Mouse (Mus musculus) midbrain, embryonic 11.5 days (tissue): ENCODE data around the gene Abhd17c. TPM values are rescaled to one million over a fixed set of nuclear protein-coding genes. Genes with fewer than 3 reads are reported as not detected.

ENCODE experiments used
- ATAC-seq: fragments of 200-750 bp; cut with Nextera tagmentation; 2 replicates; pipeline ENCODE4 v1.8.0; 2017; ENCODE audit warnings: moderate TSS enrichment, moderate library complexity; ENCODE audit not compliant: low FRiP score
- DNase-seq: peaks from one replicate; pipeline ENCODE4 v3.0.0; 2015; ENCODE audit warnings: low spot score; ENCODE audit errors: missing footprints
- H3K27ac ChIP-seq: fragments of 300-500 bp; sonication (generic); 2 replicates; pipeline ENCODE4 v1.5.1; 2014; ENCODE audit warnings: low read depth, low read length
- H3K27me3 ChIP-seq: fragments of 300-500 bp; sonication (generic); 2 replicates; pipeline ENCODE4 v1.6.1; 2014; ENCODE audit warnings: mild to moderate bottlenecking, low read length, moderate library complexity, mixed read lengths; ENCODE audit not compliant: control insufficient read depth, insufficient read depth
- H3K36me3 ChIP-seq: fragments of 300-500 bp; sonication (generic); 2 replicates; pipeline ENCODE4 v1.6.1; 2014; ENCODE audit warnings: mild to moderate bottlenecking, low read length, moderate library complexity, mixed read lengths; ENCODE audit not compliant: control insufficient read depth, insufficient read depth
- H3K4me1 ChIP-seq: fragments of 300-500 bp; sonication (generic); 2 replicates; pipeline ENCODE4 v1.6.1; 2014; ENCODE audit warnings: low read length; ENCODE audit not compliant: control insufficient read depth, insufficient read depth
- H3K4me2 ChIP-seq: fragments of 300-500 bp; sonication (generic); 2 replicates; pipeline ENCODE4 v1.6.1; 2014; ENCODE audit warnings: mild to moderate bottlenecking, moderate library complexity
- H3K4me3 ChIP-seq: fragments of 300-500 bp; sonication (generic); 2 replicates; pipeline ENCODE4 v1.5.1; 2014; ENCODE audit warnings: low read depth, low read length
- H3K9ac ChIP-seq: fragments of 300-500 bp; sonication (generic); 2 replicates; pipeline ENCODE4 v1.6.1; 2014; ENCODE audit warnings: low read length
- H3K9me3 ChIP-seq: fragments of 300-500 bp; sonication (generic); 2 replicates; pipeline ENCODE4 v1.6.1; 2016; ENCODE audit warnings: low read length; ENCODE audit not compliant: control insufficient read depth
- WGBS: fragments of 180-500 bp; shearing (Covaris S2); extraction: QIAGEN DNeasy Blood & Tissue Kit; methylation state at CpG from one replicate; pipeline ENCODE4 v1.1.7; 2014; 5-methylcytosine and 5-hydroxymethylcytosine counted together
- polyA plus RNA-seq: library from polyadenylated mRNA; unstranded; fragments of >200 nt; fragmentation: Nextera tagmentation; extraction: Ambion mirVana; gene quantifications from 2 replicates; pipeline ENCODE4 v1.2.1, GENCODE M21; 2014

The Abhd17c gene
- polyA plus RNA-seq, 1 experiment from 2014 or later: 57.2 TPM

DNA sequence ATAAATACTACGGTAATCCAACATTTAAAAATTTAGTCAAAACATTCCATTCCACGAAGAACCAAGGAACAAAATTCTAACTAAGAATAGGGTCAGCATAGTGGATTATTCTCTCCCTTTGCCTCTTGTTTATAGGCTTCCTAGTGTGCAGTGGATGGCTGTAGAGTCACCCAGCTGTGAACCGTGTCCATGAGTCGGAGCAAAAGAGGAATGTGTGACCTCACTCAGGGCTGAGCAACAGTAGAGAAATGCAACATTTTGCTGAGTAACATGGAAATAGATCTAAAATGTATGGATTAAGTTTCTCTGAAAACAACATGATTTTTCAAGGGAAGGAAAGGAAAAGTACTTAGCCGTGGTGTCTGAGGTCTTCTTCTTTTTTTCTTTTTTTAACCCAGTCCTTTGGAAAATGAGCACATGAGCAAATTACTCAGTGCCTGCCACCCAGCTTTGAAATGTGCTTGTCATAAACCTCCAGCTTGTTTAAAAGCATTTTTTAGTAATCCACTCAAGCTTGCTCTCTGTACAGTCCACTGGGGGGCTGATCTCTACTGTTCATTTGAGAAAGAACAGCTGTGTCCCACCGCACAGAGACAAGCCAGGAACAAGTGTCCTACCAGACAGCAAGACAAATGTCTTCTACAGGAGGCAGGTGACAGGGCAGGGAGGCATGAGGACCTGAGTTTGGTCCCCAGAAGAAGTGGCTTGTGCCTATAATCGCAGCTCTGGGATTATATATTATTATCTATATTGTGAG lies 74.3 kb downstream of the Abhd17c start:
- H3K4me1 ChIP-seq: no peaks in the 10 kb centered on the region
- ATAC-seq (no peak), DNase-seq (peak; percentile 56)
- no peaks in the 10 kb centered on the region for H3K27me3 ChIP-seq
- WGBS: 74% methylated on average over 7 of the region's 7 CpGs
- no peak overlapping the region for H3K4me3 ChIP-seq
- H3K36me3 ChIP-seq: no peaks in the 10 kb centered on the region
- H3K27ac ChIP-seq: no peak overlapping the region
- no peak overlapping the region for H3K9ac ChIP-seq
- H3K9me3 ChIP-seq: no peaks in the 10 kb centered on the region
- no peak overlapping the region for H3K4me2 ChIP-seq

DNA sequence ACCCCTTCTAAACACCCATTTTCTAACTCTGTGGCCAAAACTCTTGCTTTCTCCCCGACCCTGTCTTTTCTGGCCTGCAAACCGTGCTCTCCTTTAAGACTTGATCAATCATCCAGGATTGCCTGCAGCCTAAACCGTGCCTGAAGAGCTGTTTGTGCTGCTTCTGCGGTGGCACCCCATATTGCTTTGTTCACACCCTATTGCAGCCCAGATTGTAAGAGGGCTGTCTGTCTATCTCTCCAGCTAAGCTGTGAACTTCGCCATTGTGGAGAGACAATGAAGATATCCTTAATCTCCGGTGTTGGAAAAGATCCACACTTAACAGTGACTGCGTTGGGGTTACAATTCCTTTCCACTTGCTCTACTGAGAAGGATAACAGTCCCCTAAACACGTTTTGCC lies 77.4 kb downstream of the Abhd17c start:
- no peak overlapping the region for H3K4me2 ChIP-seq
- H3K9ac ChIP-seq: no peak overlapping the region
- DNase-seq: no peak
- ATAC-seq: no peak
- H3K27me3 ChIP-seq: no peaks in the 10 kb centered on the region
- no peaks in the 10 kb centered on the region for H3K4me1 ChIP-seq
- H3K27ac ChIP-seq: no peak overlapping the region
- 65% methylated on average over 8 of the region's 8 CpGs for WGBS
- H3K9me3 ChIP-seq: no peaks in the 10 kb centered on the region
- H3K36me3 ChIP-seq: no peaks in the 10 kb centered on the region
- no peak overlapping the region for H3K4me3 ChIP-seq

DNA sequence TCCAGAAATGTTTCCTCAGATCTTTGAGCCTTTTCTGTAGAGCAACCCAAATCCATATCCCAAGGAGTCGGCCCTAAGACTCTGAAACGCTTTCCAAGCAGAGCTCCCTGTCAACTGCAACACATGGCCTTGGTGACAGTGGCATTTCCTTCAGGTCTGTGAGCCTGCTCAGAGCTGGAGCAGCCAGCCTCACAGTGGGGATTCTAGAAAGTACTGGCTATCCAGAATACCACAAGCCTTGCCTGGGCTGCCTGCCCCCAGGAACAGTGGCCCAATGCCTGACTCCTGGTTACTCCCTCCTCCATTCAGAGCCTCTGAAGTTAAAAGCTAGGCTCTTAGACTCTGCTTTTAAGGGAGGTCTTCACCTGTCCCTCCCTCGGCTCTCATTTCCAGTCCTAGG lies 77.8 kb downstream of the Abhd17c start:
- Histone ChIP-seq H3K4me3 (no peak overlapping the region), H3K36me3 (no peaks in the 10 kb centered on the region), H3K27ac (no peak overlapping the region), H3K27me3 (no peaks in the 10 kb centered on the region), H3K9me3 (no peaks in the 10 kb centered on the region), H3K9ac (no peak overlapping the region), H3K4me1 (no peaks in the 10 kb centered on the region), H3K4me2 (no peak overlapping the region)
- WGBS: 84% methylated on average over 3 of the region's 3 CpGs
- ATAC-seq (no peak), DNase-seq (no peak)

DNA sequence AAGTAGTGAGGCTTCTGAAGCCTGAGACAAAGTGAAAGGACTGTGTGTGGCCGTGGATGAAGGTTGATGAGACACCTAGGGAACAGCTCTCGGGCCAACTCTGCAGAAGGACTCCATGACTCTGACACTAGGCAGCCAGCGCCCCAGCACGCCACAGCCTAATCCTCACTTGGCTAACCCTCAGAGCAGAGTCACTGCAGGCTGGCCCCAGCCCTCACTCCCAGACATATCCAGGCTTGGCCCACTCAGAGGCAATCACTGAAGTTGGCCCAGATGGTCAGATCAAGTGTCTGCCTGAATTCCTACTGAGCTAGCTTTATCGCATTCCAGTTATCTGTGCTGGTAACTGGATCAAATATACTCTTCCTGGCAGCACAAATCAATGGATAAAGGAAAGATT lies 82.8 kb downstream of the Abhd17c start:
- whole genome bisulfite sequencing: 77% methylated on average over 5 of the region's 5 CpGs
- no peak overlapping the region for H3K9ac ChIP-seq
- no peak overlapping the region for H3K4me3 ChIP-seq
- H3K27me3 ChIP-seq: no peaks in the 10 kb centered on the region
- H3K9me3 ChIP-seq: no peaks in the 10 kb centered on the region
- no peak overlapping the region for H3K27ac ChIP-seq
- no peaks in the 10 kb centered on the region for H3K4me1 ChIP-seq
- DNase-seq (no peak), ATAC-seq (no peak)
- H3K4me2 ChIP-seq: no peak overlapping the region
- H3K36me3 ChIP-seq: no peaks in the 10 kb centered on the region

DNA sequence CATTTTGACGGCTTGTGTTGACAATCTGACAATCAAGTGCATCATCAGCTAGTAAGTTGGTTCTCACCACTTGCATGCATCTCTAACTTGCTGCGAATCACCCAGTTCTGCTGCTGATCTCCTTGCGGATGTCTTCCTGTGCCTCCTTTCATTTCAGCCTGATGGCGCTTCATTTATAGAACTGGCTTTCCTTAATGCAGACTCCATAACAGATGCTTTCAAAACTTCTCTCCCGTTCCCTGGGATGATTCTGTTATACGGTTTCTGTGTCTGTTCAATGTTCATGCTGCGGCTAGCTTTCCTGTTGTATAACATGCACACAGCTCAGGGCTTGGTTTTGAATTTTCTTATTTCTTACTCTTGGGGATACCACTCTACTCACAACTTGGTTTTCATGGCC lies 91.9 kb downstream of the Abhd17c start:
- Histone ChIP-seq H3K4me1 (no peaks in the 10 kb centered on the region), H3K9me3 (no peaks in the 10 kb centered on the region), H3K4me2 (no peak overlapping the region), H3K27me3 (no peaks in the 10 kb centered on the region), H3K36me3 (no peaks in the 10 kb centered on the region), H3K9ac (no peak overlapping the region), H3K27ac (no peak overlapping the region), H3K4me3 (no peak overlapping the region)
- ATAC-seq (no peak), DNase-seq (no peak)
- WGBS: 88% methylated on average over 7 of the region's 7 CpGs

Other genes starting within 250 kb of the Abhd17c start
- 0.62 and 0.63 TPM in 2 replicates for gene Cemip, start 65.4 kb downstream of the Abhd17c start, polyA plus RNA-seq